Mouse (Mus musculus): ENCODE measurements around the gene Gm11634. TPM values are rescaled to one million over a fixed set of nuclear protein-coding genes. Genes with fewer than 3 reads are reported as not detected.
"Not testable (repeated sequence)": the region's sequence is repeated elsewhere in the genome, so short reads cannot be mapped to it uniquely, and the experiment has no call there.

The Gm11634 gene
- total and polyA plus RNA-seq, 3 experiments, result not detected

GRCm38 (mm10) chr11:101607134-101607533 is 8.1 kb upstream of the Gm11634 start:
- not testable (repeated sequence) for H3K36me3 ChIP-seq (ENCODE audit: control insufficient read depth in 1 of 2, insufficient read depth in 2 of 2, low read length in 2 of 2); H3K9me3 ChIP-seq (replicated peaks; ENCODE audit: insufficient read depth, low read length); H3K4me3 ChIP-seq (ENCODE audit: control insufficient read depth in 1 of 2, insufficient read depth in 1 of 2, low read depth in 2 of 2, low read length in 2 of 2); H3K27ac ChIP-seq (ENCODE audit: control insufficient read depth, low read depth, low read length); DNase-seq (ENCODE audit: low read depth, low spot score); H3K27me3 ChIP-seq (ENCODE audit: control insufficient read depth in 1 of 2, insufficient read depth in 2 of 2, low read length in 2 of 2); H3K79me2 ChIP-seq (ENCODE audit: control insufficient read depth, insufficient read depth, low read length, poor library complexity); H3K9ac ChIP-seq (ENCODE audit: control insufficient read depth, low read depth, low read length, poor library complexity, severe bottlenecking); H3K4me1 ChIP-seq (ENCODE audit: control insufficient read depth in 1 of 2, insufficient read depth in 2 of 2, low read length in 2 of 2)

- DNase-seq (ENCODE audit: low read depth, low spot score), result peak; percentile 97
- H3K27me3 ChIP-seq (ENCODE audit: control insufficient read depth in 1 of 2, insufficient read depth in 2 of 2, low read length in 2 of 2); H3K9me3 ChIP-seq (replicated peaks; ENCODE audit: insufficient read depth, low read length); H3K79me2 ChIP-seq (ENCODE audit: control insufficient read depth, insufficient read depth, low read length, poor library complexity); H3K4me1 ChIP-seq (ENCODE audit: control insufficient read depth in 1 of 2, insufficient read depth in 2 of 2, low read length in 2 of 2); H3K4me3 ChIP-seq (ENCODE audit: control insufficient read depth in 1 of 2, insufficient read depth in 1 of 2, low read depth in 2 of 2, low read length in 2 of 2); H3K36me3 ChIP-seq (ENCODE audit: control insufficient read depth in 1 of 2, insufficient read depth in 2 of 2, low read length in 2 of 2): not testable (repeated sequence)
- Histone ChIP-seq H3K27ac (ENCODE audit: control insufficient read depth, low read depth, low read length) (peak overlapping the region; percentile 95), H3K9ac (ENCODE audit: control insufficient read depth, low read depth, low read length, poor library complexity, severe bottlenecking) (peak overlapping the region; percentile 58)
- TF ChIP-seq ZMIZ1 (IDR thresholded peaks at IDR 0.05; ENCODE audit: low read depth, low read length) (peak; percentile 98), POLR2A (IDR thresholded peaks at IDR 0.05; ENCODE audit: control insufficient read depth in 1 of 2, insufficient read depth in 1 of 2, low read depth in 1 of 2, low read length in 2 of 2, poor library complexity in 1 of 2) (peak; percentile 96 to 97), HCFC1 (IDR thresholded peaks at IDR 0.05; ENCODE audit: low read depth, low read length) (peak; percentile 72), POLR2AphosphoS2 (IDR thresholded peaks at IDR 0.05; ENCODE audit: low read length) (peak; percentile 98), ETS1 (IDR thresholded peaks at IDR 0.05; ENCODE audit: low read depth, low read length) (peak; percentile 93), MAX (IDR thresholded peaks at IDR 0.05; ENCODE audit: low read length) (peak; percentile 27; the same call in 1 of the 2 replicates), MEF2A (IDR thresholded peaks at IDR 0.05; ENCODE audit: extremely low read depth, insufficient replicate concordance, low read depth, low read length, poor library complexity, severe bottlenecking) (0 out of 2 replicates have a peak, but pooled peaks have one; percentile 19), GATA1 (IDR thresholded peaks at IDR 0.05; ENCODE audit: low read depth, low read length) (peak; percentile 58), SIN3A (IDR thresholded peaks at IDR 0.05; ENCODE audit: low read length) (peak; percentile 74), JUND (IDR thresholded peaks at IDR 0.05; ENCODE audit: low read depth, low read length) (peak; percentile 73), MYC (IDR thresholded peaks at IDR 0.05; ENCODE audit: low read depth, low read length) (peak; percentile 85), POLR2AphosphoS5 (IDR thresholded peaks at IDR 0.05; ENCODE audit: borderline replicate concordance, low read depth, low read length) (0 out of 2 replicates have a peak, but pooled peaks have one; percentile 96), TBP (IDR thresholded peaks at IDR 0.05; ENCODE audit: low read depth, low read length) (peak; percentile 99), MAZ (IDR thresholded peaks at IDR 0.05; ENCODE audit: low read depth, low read length) (peak; percentile 43; the same call in 1 of the 2 replicates), NELFE (IDR thresholded peaks at IDR 0.05; ENCODE audit: low read depth, low read length) (peak; percentile 72), USF1 (IDR thresholded peaks at IDR 0.05; ENCODE audit: low read depth, low read length) (peak; percentile 34; the same call in 1 of the 2 replicates), TCF12 (IDR thresholded peaks at IDR 0.05; ENCODE audit: low read depth, low read length) (peak; percentile 58; the same call in 1 of the 2 replicates)
These were observed 5.7 kb upstream of the Gm11634 start for GRCm38 (mm10) chr11:101604531-101605453.

Data from MEL (cell line).